Mouse (Mus musculus) lung, embryonic 14.5 days (tissue): Measurements from ENCODE around the gene Sec14l1. TPM values are rescaled to one million over a fixed set of nuclear protein-coding genes. Genes with fewer than 3 reads are reported as not detected.

ENCODE experiments used
- ATAC-seq: fragments of 200-750 bp; cut with Nextera tagmentation; 2 replicates; pipeline ENCODE4 v1.8.0; 2017; ENCODE audit warnings: mild to moderate bottlenecking, moderate TSS enrichment, moderate library complexity; ENCODE audit not compliant: insufficient read depth
- DNase-seq: peaks from one replicate; pipeline ENCODE4 v3.0.0-alpha.2; 2015
- H3K27ac ChIP-seq: fragments of 300-500 bp; sonication (generic); 2 replicates; pipeline ENCODE4 v1.5.1; 2014; ENCODE audit warnings: low read depth, mild to moderate bottlenecking, moderate library complexity
- H3K27me3 ChIP-seq: fragments of 300-500 bp; sonication (generic); 2 replicates; pipeline ENCODE4 v1.6.1; 2014; ENCODE audit warnings: low read length, control low read depth; ENCODE audit not compliant: insufficient read depth
- H3K36me3 ChIP-seq: fragments of 300-500 bp; sonication (generic); 2 replicates; pipeline ENCODE4 v1.6.1; 2014; ENCODE audit warnings: control low read depth; ENCODE audit not compliant: insufficient read depth
- H3K4me1 ChIP-seq: fragments of 300-500 bp; sonication (generic); 2 replicates; pipeline ENCODE4 v1.6.1; 2014; ENCODE audit warnings: antibody characterized with exemption, control low read depth; ENCODE audit not compliant: insufficient read depth
- H3K4me2 ChIP-seq: fragments of 300-500 bp; sonication (generic); 2 replicates; pipeline ENCODE4 v1.6.1; 2014; ENCODE audit warnings: mild to moderate bottlenecking
- H3K4me3 ChIP-seq: fragments of 300-500 bp; sonication (generic); 2 replicates; pipeline ENCODE4 v1.5.1; 2014; ENCODE audit warnings: low read depth, low read length
- H3K9ac ChIP-seq: fragments of 300-500 bp; sonication (generic); 2 replicates; pipeline ENCODE4 v1.6.1; 2014
- H3K9me3 ChIP-seq: fragments of 300-500 bp; sonication (generic); 2 replicates; pipeline ENCODE4 v1.6.1; 2016; ENCODE audit warnings: low read depth, low read length, control low read depth
- CTCF ChIP-seq: IDR thresholded peaks from 2 replicates; pipeline ENCODE4 v1.5.1; 2016; ENCODE audit warnings: antibody characterized with exemption, low read depth
- WGBS: fragments of 180-500 bp; shearing (Covaris S2); extraction: QIAGEN DNeasy Blood & Tissue Kit; methylation state at CpG from one replicate; pipeline ENCODE4 v1.1.7; 2014; 5-methylcytosine and 5-hydroxymethylcytosine counted together
- polyA plus RNA-seq: library from polyadenylated mRNA; unstranded; fragments of >200 nt; fragmentation: Nextera tagmentation; extraction: Ambion mirVana; gene quantifications from 2 replicates; pipeline ENCODE4 v1.2.1, GENCODE M21; 2014

The Sec14l1 gene
- polyA plus RNA-seq, 1 experiment from 2014 or later: 46.2 TPM

- ATAC-seq (no peak), DNase-seq (peak; percentile 76)
- Histone ChIP-seq H3K27me3 (no peaks in the 10 kb centered on the region), H3K4me3 (peak overlapping the region; percentile 87), H3K4me2 (peak overlapping the region; percentile 76), H3K36me3 (peaks cover 31% of the 10 kb centered on the region), H3K9ac (peak overlapping the region; percentile 31; the same call in 1 of the 2 replicates), H3K9me3 (no peaks in the 10 kb centered on the region), H3K4me1 (peaks cover 50% of the 10 kb centered on the region), H3K27ac (peak overlapping the region; percentile 44)
- TF ChIP-seq CTCF: no peak
- WGBS: 24% methylated on average over 18 of the region's 18 CpGs
These were observed 2.4 kb downstream of the Sec14l1 start for GRCm38 (mm10) chr11:117117321-117117720.

GRCm38 (mm10) chr11:117117791-117118190 lies 2.8 kb downstream of the Sec14l1 start:
- DNase-seq: no peak
- ATAC-seq: no peak
- H3K36me3 ChIP-seq: peaks cover 34% of the 10 kb centered on the region
- 73% methylated on average over 7 of the region's 7 CpGs for WGBS
- no peak for TF ChIP-seq CTCF
- no peaks in the 10 kb centered on the region for H3K27me3 ChIP-seq
- no peak overlapping the region for H3K9ac ChIP-seq
- H3K27ac ChIP-seq: peak overlapping the region; percentile 44; the same call in 1 of the 2 replicates
- H3K4me3 ChIP-seq: no peak overlapping the region
- no peaks in the 10 kb centered on the region for H3K9me3 ChIP-seq
- H3K4me1 ChIP-seq: peaks cover 50% of the 10 kb centered on the region
- H3K4me2 ChIP-seq: peak overlapping the region; percentile 76

- Histone ChIP-seq H3K27ac (peak overlapping the region; percentile 30; the same call in 1 of the 2 replicates), H3K36me3 (peaks cover 36% of the 10 kb centered on the region), H3K4me3 (no peak overlapping the region), H3K9me3 (no peaks in the 10 kb centered on the region), H3K27me3 (no peaks in the 10 kb centered on the region), H3K4me1 (peaks cover 50% of the 10 kb centered on the region), H3K9ac (no peak overlapping the region), H3K4me2 (peak overlapping the region; percentile 76; the same call in 1 of the 2 replicates)
- no peak for TF ChIP-seq CTCF
- no peak for DNase-seq
- WGBS: 49% methylated on average over 4 of the region's 4 CpGs
- no peak for ATAC-seq
These were observed 3.3 kb downstream of the Sec14l1 start for GRCm38 (mm10) chr11:117118248-117118647.

- Histone ChIP-seq H3K9ac (0 out of 2 replicates have a peak overlapping the region, but pooled peaks have one; percentile 10), H3K36me3 (peaks cover 39% of the 10 kb centered on the region), H3K27ac (peak overlapping the region; percentile 16; the same call in 1 of the 2 replicates), H3K4me1 (peaks cover 54% of the 10 kb centered on the region), H3K4me3 (no peak overlapping the region), H3K4me2 (peak overlapping the region; percentile 76), H3K27me3 (no peaks in the 10 kb centered on the region), H3K9me3 (no peaks in the 10 kb centered on the region)
- no peak for TF ChIP-seq CTCF
- 44% methylated on average over 11 of the region's 11 CpGs for WGBS
- DNase-seq (no peak), ATAC-seq (no peak)
These were observed 3.9 kb downstream of the Sec14l1 start for GRCm38 (mm10) chr11:117118721-117119321.

GRCm38 (mm10) chr11:117119723-117120122 lies 4.8 kb downstream of the Sec14l1 start:
- peak overlapping the region; percentile 7; the same call in 1 of the 2 replicates for H3K4me2 ChIP-seq
- H3K4me1 ChIP-seq: peaks cover 53% of the 10 kb centered on the region
- H3K4me3 ChIP-seq: no peak overlapping the region
- DNase-seq (no peak), ATAC-seq (no peak)
- TF ChIP-seq CTCF: no peak
- peak overlapping the region; percentile 16; the same call in 1 of the 2 replicates for H3K27ac ChIP-seq
- no peak overlapping the region for H3K9ac ChIP-seq
- H3K27me3 ChIP-seq: no peaks in the 10 kb centered on the region
- H3K36me3 ChIP-seq: peaks cover 41% of the 10 kb centered on the region
- no peaks in the 10 kb centered on the region for H3K9me3 ChIP-seq
- 39% methylated on average over 5 of the region's 5 CpGs for WGBS

- no peak for TF ChIP-seq CTCF
- Histone ChIP-seq H3K4me3 (no peak overlapping the region; the same call in 1 of the 2 replicates), H3K27ac (peak overlapping the region; percentile 16; the same call in 1 of the 2 replicates), H3K36me3 (peaks cover 45% of the 10 kb centered on the region), H3K9me3 (no peaks in the 10 kb centered on the region), H3K27me3 (no peaks in the 10 kb centered on the region), H3K4me1 (peaks cover 53% of the 10 kb centered on the region), H3K9ac (0 out of 2 replicates have a peak overlapping the region, but pooled peaks have one; percentile 28), H3K4me2 (no peak overlapping the region; the same call in 1 of the 2 replicates)
- ATAC-seq (no peak), DNase-seq (no peak)
- 38% methylated on average over 20 of the region's 20 CpGs for WGBS
These were observed 5.6 kb downstream of the Sec14l1 start for GRCm38 (mm10) chr11:117120285-117121163.

- peak; percentile 15; the same call in 1 of the 2 replicates for TF ChIP-seq CTCF
- DNase-seq: peak; percentile 24
- WGBS: 36% methylated on average over 11 of the region's 11 CpGs
- no peak for ATAC-seq
- Histone ChIP-seq H3K4me2 (no peak overlapping the region), H3K9me3 (no peaks in the 10 kb centered on the region), H3K27me3 (no peaks in the 10 kb centered on the region), H3K4me3 (no peak overlapping the region), H3K9ac (no peak overlapping the region), H3K36me3 (peaks cover 45% of the 10 kb centered on the region), H3K27ac (peak overlapping the region; percentile 5; the same call in 1 of the 2 replicates), H3K4me1 (peaks cover 53% of the 10 kb centered on the region)
These were observed 6.2 kb downstream of the Sec14l1 start for GRCm38 (mm10) chr11:117121164-117121535.
